Mouse (Mus musculus) C2C12 (cell line): ENCODE data around the gene Cluh. TPM values are rescaled to one million over a fixed set of nuclear protein-coding genes. Genes with fewer than 3 reads are reported as not detected.

ENCODE experiments used
- H3K27me3 ChIP-seq: one replicate; pipeline ENCODE4 v1.6.1; 2011; ENCODE audit not compliant: control insufficient read depth, insufficient read depth, insufficient read length
- H3K36me3 ChIP-seq: one replicate; pipeline ENCODE4 v1.6.1; 2011; ENCODE audit not compliant: control insufficient read depth, insufficient read depth
- H3K4me3 ChIP-seq: one replicate; pipeline ENCODE4 v1.5.1; 2011; ENCODE audit warnings: mild to moderate bottlenecking, control low read depth; ENCODE audit not compliant: poor library complexity, insufficient read depth, severe bottlenecking
- H3K79me2 ChIP-seq: one replicate; pipeline ENCODE4 v1.6.1; 2011; ENCODE audit not compliant: control insufficient read depth, insufficient read depth
- H3K79me3 ChIP-seq: one replicate; pipeline ENCODE4 v1.6.1; 2011; ENCODE audit warnings: low read depth, control low read depth
- H3ac ChIP-seq: one replicate; pipeline ENCODE3; 2011; ENCODE audit warnings: low read depth; ENCODE audit not compliant: control insufficient read depth, insufficient read length
- CEBPB ChIP-seq: IDR thresholded peaks from one replicate; pipeline ENCODE4 v1.6.1; 2011; ENCODE audit warnings: low read depth, mild to moderate bottlenecking, control low read depth, moderate library complexity
- CTCF ChIP-seq: IDR thresholded peaks from one replicate; pipeline ENCODE4 v1.5.1; 2011; ENCODE audit not compliant: control insufficient read depth, insufficient read depth, insufficient read length
- FOSL1 ChIP-seq: IDR thresholded peaks from one replicate; pipeline ENCODE4 v1.8.0; 2011; ENCODE audit warnings: mild to moderate bottlenecking, low read length; ENCODE audit not compliant: poor library complexity, insufficient read depth, severe bottlenecking
- MAX ChIP-seq: IDR thresholded peaks from one replicate; pipeline ENCODE4 v1.6.1; 2011; ENCODE audit warnings: mild to moderate bottlenecking, control low read depth
- MYOD1 ChIP-seq: IDR thresholded peaks from one replicate; pipeline ENCODE4 v1.6.1; 2011; ENCODE audit warnings: low read depth; ENCODE audit not compliant: control insufficient read depth, insufficient read length
- MYOG ChIP-seq: IDR thresholded peaks from one replicate; pipeline ENCODE4 v1.6.1; 2011; ENCODE audit not compliant: control insufficient read depth, insufficient read length; ENCODE audit errors: extremely low read depth
- USF1 ChIP-seq: IDR thresholded peaks from one replicate; pipeline ENCODE4 v1.6.1; 2011; ENCODE audit warnings: low read depth, mild to moderate bottlenecking, control low read depth, moderate library complexity
- polyA plus RNA-seq: library from polyadenylated mRNA; unstranded; fragments of >200 nt; fragmentation: generic; extraction: Trizol; gene quantifications from one replicate; pipeline ENCODE4 v1.2.1, GENCODE M21; 2012; ENCODE audit warnings: missing spikeins

Cluh gene
- polyA plus RNA-seq, 1 experiment: 61.1 TPM

DNA sequence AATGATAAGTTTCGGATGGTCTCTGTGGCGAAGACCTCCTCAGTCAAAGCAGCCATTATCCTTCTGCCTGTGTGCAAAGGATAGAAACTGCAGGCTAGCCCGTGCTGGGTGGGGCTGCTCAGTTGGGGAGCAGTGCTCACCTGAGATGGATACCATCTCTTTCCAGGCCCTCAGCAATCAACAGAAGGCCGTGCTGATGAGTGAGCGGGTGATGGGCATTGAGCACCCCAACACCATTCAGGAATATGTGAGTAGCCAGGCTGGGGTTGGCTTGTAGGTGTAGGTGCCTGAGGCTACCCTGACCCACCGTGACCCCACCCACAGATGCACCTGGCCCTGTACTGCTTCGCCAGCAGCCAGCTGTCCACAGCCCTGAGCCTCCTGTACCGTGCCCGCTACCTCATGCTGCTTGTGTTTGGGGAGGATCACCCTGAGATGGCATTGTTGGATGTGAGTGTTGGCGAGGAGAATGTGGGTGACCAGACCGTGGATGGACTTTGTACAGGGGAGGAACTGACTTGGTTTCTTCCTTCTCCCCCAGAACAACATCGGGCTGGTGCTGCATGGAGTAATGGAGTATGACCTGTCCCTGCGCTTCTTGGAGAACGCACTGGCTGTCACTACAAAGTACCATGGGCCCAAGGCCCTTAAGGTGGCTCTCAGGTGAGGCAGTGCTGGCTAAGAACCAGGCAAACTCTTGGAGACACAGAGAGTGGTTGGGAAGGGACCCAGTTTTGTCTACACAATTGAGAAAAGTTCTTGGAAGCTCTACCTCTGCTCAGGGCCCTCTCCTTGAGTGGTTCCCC is 17.7 kb downstream of the Cluh start:
- no peak overlapping the region for H3K4me3 ChIP-seq
- TF ChIP-seq CEBPB: no peak
- TF ChIP-seq MAX: no peak
- no peak for TF ChIP-seq FOSL1
- TF ChIP-seq MYOD1: no peak
- no peak overlapping the region for H3ac ChIP-seq
- no peaks in the 10 kb centered on the region for H3K27me3 ChIP-seq
- H3K79me3 ChIP-seq: no peaks in the 10 kb centered on the region
- H3K36me3 ChIP-seq: peaks cover 75% of the 10 kb centered on the region
- H3K79me2 ChIP-seq: peaks cover 3% of the 10 kb centered on the region

DNA sequence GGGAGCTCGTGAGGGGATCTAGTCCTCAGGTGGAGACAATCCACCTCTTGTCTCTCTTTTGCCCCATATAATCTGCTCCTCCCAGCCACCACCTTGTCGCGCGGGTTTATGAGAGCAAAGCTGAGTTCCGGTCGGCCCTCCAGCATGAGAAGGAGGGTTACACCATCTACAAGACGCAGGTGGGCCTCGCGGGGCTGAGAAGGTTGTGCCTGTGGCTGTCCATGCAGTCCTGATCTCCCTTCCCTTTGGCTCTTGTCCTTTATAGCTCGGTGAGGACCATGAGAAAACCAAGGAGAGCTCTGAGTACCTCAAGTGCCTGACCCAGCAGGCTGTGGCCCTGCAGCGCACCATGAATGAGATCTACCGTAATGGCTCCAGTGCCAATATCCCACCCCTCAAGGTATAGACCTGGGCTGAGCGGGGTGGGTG is 18.3 kb downstream of the Cluh start:
- no peak overlapping the region for H3K4me3 ChIP-seq
- TF ChIP-seq MAX (no peak), CEBPB (no peak), FOSL1 (no peak), USF1 (no peak), MYOG (no peak), CTCF (no peak), MYOD1 (no peak)

GRCm38 (mm10) chr11:74668466-74668865 is 19.2 kb downstream of the Cluh start:
- Histone ChIP-seq H3K79me2 (no peaks in the 10 kb centered on the region), H3K27me3 (no peaks in the 10 kb centered on the region), H3K4me3 (no peak overlapping the region), H3ac (no peak overlapping the region), H3K36me3 (peaks cover 72% of the 10 kb centered on the region), H3K79me3 (no peaks in the 10 kb centered on the region)
- TF ChIP-seq MAX: no peak
- TF ChIP-seq MYOD1: no peak
- TF ChIP-seq CEBPB: no peak
- no peak for TF ChIP-seq CTCF
- no peak for TF ChIP-seq MYOG
- TF ChIP-seq USF1: no peak
- no peak for TF ChIP-seq FOSL1

More for the DNA sequence above, 18.3 kb downstream of the Cluh start:
- H3K27me3 ChIP-seq: no peaks in the 10 kb centered on the region
- H3K79me2 ChIP-seq: no peaks in the 10 kb centered on the region
- H3K36me3 ChIP-seq: peaks cover 75% of the 10 kb centered on the region
- no peak overlapping the region for H3ac ChIP-seq
- no peaks in the 10 kb centered on the region for H3K79me3 ChIP-seq

DNA sequence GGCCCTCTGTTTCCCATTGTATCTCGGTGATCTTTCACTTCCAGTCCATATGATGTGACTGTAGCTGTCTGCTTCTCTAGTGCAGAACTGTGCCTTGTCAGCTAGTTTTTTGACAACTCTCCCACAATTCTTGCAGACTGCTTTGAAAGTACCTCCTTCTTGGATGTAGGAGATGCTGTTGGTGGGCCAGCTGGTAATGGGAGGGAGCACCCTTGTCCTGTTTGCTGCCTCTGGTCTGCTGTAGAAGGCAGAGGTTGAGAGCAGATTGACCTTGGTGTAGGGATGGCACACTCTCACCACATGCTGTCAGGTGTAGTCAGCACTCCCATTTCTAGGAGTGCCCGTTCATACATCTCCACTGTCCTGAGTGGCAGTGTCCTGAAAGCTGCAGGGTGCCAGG is 19.7 kb downstream of the Cluh start:
- H3K4me3 ChIP-seq: no peak overlapping the region
- TF ChIP-seq FOSL1 (no peak), MAX (no peak)
- no peaks in the 10 kb centered on the region for H3K79me2 ChIP-seq
- H3K79me3 ChIP-seq: no peaks in the 10 kb centered on the region
- no peaks in the 10 kb centered on the region for H3K27me3 ChIP-seq
- H3ac ChIP-seq: no peak overlapping the region
- H3K36me3 ChIP-seq: peaks cover 72% of the 10 kb centered on the region

DNA sequence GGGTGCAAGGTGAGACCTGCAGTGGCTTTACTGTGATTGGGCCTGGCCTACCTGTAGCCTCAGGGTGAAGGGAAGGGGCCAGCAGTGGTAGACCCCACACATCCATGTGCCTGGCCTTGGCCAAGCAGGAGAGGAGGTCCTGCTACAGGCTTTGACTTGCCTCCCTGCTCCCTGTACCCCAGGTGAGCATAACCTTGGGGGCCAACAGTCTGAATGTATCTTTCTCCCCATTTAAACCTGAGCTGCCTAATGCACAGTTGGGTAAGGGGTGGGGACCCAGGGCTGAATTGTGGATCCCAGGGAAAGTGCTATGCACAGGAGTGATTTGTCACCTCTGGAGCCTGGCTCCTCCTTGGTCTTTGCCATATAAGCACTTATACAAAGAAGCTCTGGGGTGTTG is 20.9 kb downstream of the Cluh start:
- Histone ChIP-seq H3ac (no peak overlapping the region), H3K4me3 (no peak overlapping the region), H3K36me3 (peaks cover 71% of the 10 kb centered on the region), H3K27me3 (no peaks in the 10 kb centered on the region), H3K79me2 (no peaks in the 10 kb centered on the region), H3K79me3 (no peaks in the 10 kb centered on the region)
- TF ChIP-seq MYOD1: no peak

DNA sequence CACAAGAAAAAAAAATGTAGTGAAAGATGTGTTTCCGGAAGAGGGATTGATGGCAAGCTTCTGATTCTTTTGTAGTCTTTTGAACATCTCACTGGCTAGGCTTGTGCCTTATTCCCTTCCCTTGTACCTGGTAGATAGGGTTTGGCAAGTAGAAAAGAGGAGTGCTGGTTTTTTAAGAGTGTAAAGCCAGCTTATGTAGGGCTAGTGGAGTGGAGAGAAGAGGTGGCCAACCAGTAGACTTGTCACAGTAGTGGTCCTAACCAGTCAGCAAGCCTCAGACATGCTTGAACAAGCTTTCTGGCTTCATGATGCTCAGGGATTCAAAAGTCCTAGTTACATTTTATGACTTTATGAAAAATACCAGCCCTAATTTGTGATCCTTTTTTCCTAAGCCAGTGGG is 21.7 kb downstream of the Cluh start:
- Histone ChIP-seq H3K79me2 (no peaks in the 10 kb centered on the region), H3K36me3 (peaks cover 69% of the 10 kb centered on the region), H3ac (no peak overlapping the region), H3K27me3 (no peaks in the 10 kb centered on the region), H3K4me3 (no peak overlapping the region), H3K79me3 (no peaks in the 10 kb centered on the region)
- TF ChIP-seq CTCF (no peak), MAX (no peak), USF1 (no peak)
